Mouse (Mus musculus): ENCODE measurements around the gene Gper1. TPM values are rescaled to one million over a fixed set of nuclear protein-coding genes. Genes with fewer than 3 reads are reported as not detected.

Gene Gper1
- polyA plus RNA-seq, 1 experiment, result not detected

GRCm38 (mm10) chr5:139427001-139427400, 4.0 kb downstream of the Gper1 start:
- Histone ChIP-seq H3K4me3 (replicated peaks; ENCODE audit: control insufficient read depth, low read depth, low read length) (no peak overlapping the region), H3K4me1 (ENCODE audit: control insufficient read depth, insufficient read depth, low read length) (no peaks in the 10 kb centered on the region), H3K27ac (ENCODE audit: control insufficient read depth, insufficient read depth, low read depth, low read length, poor library complexity) (no peak overlapping the region)
- no peak for TF ChIP-seq POLR2A (IDR thresholded peaks at IDR 0.05; ENCODE audit: borderline replicate concordance, control insufficient read depth, low read depth, low read length)
- TF ChIP-seq CTCF (IDR thresholded peaks at IDR 0.05; ENCODE audit: control insufficient read depth, insufficient read depth, low read length), result no peak
- WGBS, result 90% methylated on average over 9 of the region's 9 CpGs

GRCm38 (mm10) chr5:139427989-139428388, 5.0 kb downstream of the Gper1 start:
- no peak overlapping the region for H3K4me3 ChIP-seq (replicated peaks; ENCODE audit: control insufficient read depth, low read depth, low read length)
- WGBS, result 64% methylated on average over 9 of the region's 9 CpGs
- H3K27ac ChIP-seq (ENCODE audit: control insufficient read depth, insufficient read depth, low read depth, low read length, poor library complexity), result no peak overlapping the region
- H3K4me1 ChIP-seq (ENCODE audit: control insufficient read depth, insufficient read depth, low read length), result no peaks in the 10 kb centered on the region
- TF ChIP-seq POLR2A (IDR thresholded peaks at IDR 0.05; ENCODE audit: borderline replicate concordance, control insufficient read depth, low read depth, low read length) (no peak), CTCF (IDR thresholded peaks at IDR 0.05; ENCODE audit: control insufficient read depth, insufficient read depth, low read length) (no peak)

- no peak for TF ChIP-seq POLR2A (IDR thresholded peaks at IDR 0.05; ENCODE audit: borderline replicate concordance, control insufficient read depth, low read depth, low read length)
- TF ChIP-seq CTCF (IDR thresholded peaks at IDR 0.05; ENCODE audit: control insufficient read depth, insufficient read depth, low read length), result no peak
- WGBS, result 31% methylated on average over 12 of the region's 12 CpGs
- Histone ChIP-seq H3K4me3 (replicated peaks; ENCODE audit: control insufficient read depth, low read depth, low read length) (no peak overlapping the region), H3K4me1 (ENCODE audit: control insufficient read depth, insufficient read depth, low read length) (no peaks in the 10 kb centered on the region; the same call in 1 of the 2 replicates), H3K27ac (ENCODE audit: control insufficient read depth, insufficient read depth, low read depth, low read length, poor library complexity) (no peak overlapping the region)
Measured at GRCm38 (mm10) chr5:139429818-139430341, 6.9 kb downstream of the Gper1 start.

- Histone ChIP-seq H3K4me1 (ENCODE audit: control insufficient read depth, insufficient read depth, low read length) (no peaks in the 10 kb centered on the region; the same call in 1 of the 2 replicates), H3K4me3 (replicated peaks; ENCODE audit: control insufficient read depth, low read depth, low read length) (no peak overlapping the region), H3K27ac (ENCODE audit: control insufficient read depth, insufficient read depth, low read depth, low read length, poor library complexity) (no peak overlapping the region)
- 78% methylated on average over 6 of the region's 6 CpGs for WGBS
- no peak for TF ChIP-seq POLR2A (IDR thresholded peaks at IDR 0.05; ENCODE audit: borderline replicate concordance, control insufficient read depth, low read depth, low read length)
- no peak for TF ChIP-seq CTCF (IDR thresholded peaks at IDR 0.05; ENCODE audit: control insufficient read depth, insufficient read depth, low read length)
Measured at GRCm38 (mm10) chr5:139432333-139432732, 9.4 kb downstream of the Gper1 start.

- 60% methylated on average over 7 of the region's 7 CpGs for WGBS
- no peak for TF ChIP-seq POLR2A (IDR thresholded peaks at IDR 0.05; ENCODE audit: borderline replicate concordance, control insufficient read depth, low read depth, low read length)
- TF ChIP-seq CTCF (IDR thresholded peaks at IDR 0.05; ENCODE audit: control insufficient read depth, insufficient read depth, low read length), result no peak
Measured at GRCm38 (mm10) chr5:139432747-139433508, 10.0 kb downstream of the Gper1 start.

GRCm38 (mm10) chr5:139433842-139434568, 11.1 kb downstream of the Gper1 start:
- WGBS, result 75% methylated on average over 9 of the region's 9 CpGs
- Histone ChIP-seq H3K27ac (ENCODE audit: control insufficient read depth, insufficient read depth, low read depth, low read length, poor library complexity) (no peak overlapping the region), H3K4me1 (ENCODE audit: control insufficient read depth, insufficient read depth, low read length) (peaks cover under 1% of the 10 kb centered on the region), H3K4me3 (replicated peaks; ENCODE audit: control insufficient read depth, low read depth, low read length) (no peak overlapping the region)
- TF ChIP-seq POLR2A (IDR thresholded peaks at IDR 0.05; ENCODE audit: borderline replicate concordance, control insufficient read depth, low read depth, low read length) (no peak), CTCF (IDR thresholded peaks at IDR 0.05; ENCODE audit: control insufficient read depth, insufficient read depth, low read length) (no peak)

More at GRCm38 (mm10) chr5:139432747-139433508, 10.0 kb downstream of the Gper1 start:
- Histone ChIP-seq H3K27ac (ENCODE audit: control insufficient read depth, insufficient read depth, low read depth, low read length, poor library complexity) (no peak overlapping the region), H3K4me1 (ENCODE audit: control insufficient read depth, insufficient read depth, low read length) (no peaks in the 10 kb centered on the region; the same call in 1 of the 2 replicates), H3K4me3 (replicated peaks; ENCODE audit: control insufficient read depth, low read depth, low read length) (no peak overlapping the region)

- WGBS, result 81% methylated on average over 8 of the region's 8 CpGs
Measured at GRCm38 (mm10) chr5:139434940-139435339, 12.0 kb downstream of the Gper1 start.

GRCm38 (mm10) chr5:139437769-139438168, 14.8 kb downstream of the Gper1 start:
- peak overlapping the region; percentile 52 for H3K27ac ChIP-seq (ENCODE audit: control insufficient read depth, insufficient read depth, low read depth, low read length, poor library complexity)
- H3K4me1 ChIP-seq (ENCODE audit: control insufficient read depth, insufficient read depth, low read length), result peaks cover 3% of the 10 kb centered on the region
- WGBS, result 48% methylated on average over 4 of the region's 4 CpGs
- H3K4me3 ChIP-seq (replicated peaks; ENCODE audit: control insufficient read depth, low read depth, low read length), result no peak overlapping the region
- TF ChIP-seq POLR2A (IDR thresholded peaks at IDR 0.05; ENCODE audit: borderline replicate concordance, control insufficient read depth, low read depth, low read length) (no peak), CTCF (IDR thresholded peaks at IDR 0.05; ENCODE audit: control insufficient read depth, insufficient read depth, low read length) (no peak)

More at GRCm38 (mm10) chr5:139434940-139435339, 12.0 kb downstream of the Gper1 start:
- TF ChIP-seq CTCF (IDR thresholded peaks at IDR 0.05; ENCODE audit: control insufficient read depth, insufficient read depth, low read length) (no peak), POLR2A (IDR thresholded peaks at IDR 0.05; ENCODE audit: borderline replicate concordance, control insufficient read depth, low read depth, low read length) (no peak)
- peaks cover 3% of the 10 kb centered on the region for H3K4me1 ChIP-seq (ENCODE audit: control insufficient read depth, insufficient read depth, low read length)
- H3K27ac ChIP-seq (ENCODE audit: control insufficient read depth, insufficient read depth, low read depth, low read length, poor library complexity), result no peak overlapping the region
- no peak overlapping the region for H3K4me3 ChIP-seq (replicated peaks; ENCODE audit: control insufficient read depth, low read depth, low read length)
